Mouse (Mus musculus) lung, embryonic 14.5 days (tissue): Measurements from ENCODE around the gene Arhgef16. TPM values are rescaled to one million over a fixed set of nuclear protein-coding genes. Genes with fewer than 3 reads are reported as not detected.

Experiments used
- ATAC-seq: fragments of 200-750 bp; cut with Nextera tagmentation; 2 replicates; pipeline ENCODE4 v1.8.0; 2017; ENCODE audit warnings: mild to moderate bottlenecking, moderate TSS enrichment, moderate library complexity; ENCODE audit not compliant: insufficient read depth
- DNase-seq: peaks from one replicate; pipeline ENCODE4 v3.0.0-alpha.2; 2015
- H3K27ac ChIP-seq: fragments of 300-500 bp; sonication (generic); 2 replicates; pipeline ENCODE4 v1.5.1; 2014; ENCODE audit warnings: low read depth, mild to moderate bottlenecking, moderate library complexity
- H3K27me3 ChIP-seq: fragments of 300-500 bp; sonication (generic); 2 replicates; pipeline ENCODE4 v1.6.1; 2014; ENCODE audit warnings: low read length, control low read depth; ENCODE audit not compliant: insufficient read depth
- H3K36me3 ChIP-seq: fragments of 300-500 bp; sonication (generic); 2 replicates; pipeline ENCODE4 v1.6.1; 2014; ENCODE audit warnings: control low read depth; ENCODE audit not compliant: insufficient read depth
- H3K4me1 ChIP-seq: fragments of 300-500 bp; sonication (generic); 2 replicates; pipeline ENCODE4 v1.6.1; 2014; ENCODE audit warnings: antibody characterized with exemption, control low read depth; ENCODE audit not compliant: insufficient read depth
- H3K4me2 ChIP-seq: fragments of 300-500 bp; sonication (generic); 2 replicates; pipeline ENCODE4 v1.6.1; 2014; ENCODE audit warnings: mild to moderate bottlenecking
- H3K4me3 ChIP-seq: fragments of 300-500 bp; sonication (generic); 2 replicates; pipeline ENCODE4 v1.5.1; 2014; ENCODE audit warnings: low read depth, low read length
- H3K9ac ChIP-seq: fragments of 300-500 bp; sonication (generic); 2 replicates; pipeline ENCODE4 v1.6.1; 2014
- H3K9me3 ChIP-seq: fragments of 300-500 bp; sonication (generic); 2 replicates; pipeline ENCODE4 v1.6.1; 2016; ENCODE audit warnings: low read depth, low read length, control low read depth
- CTCF ChIP-seq: IDR thresholded peaks from 2 replicates; pipeline ENCODE4 v1.5.1; 2016; ENCODE audit warnings: antibody characterized with exemption, low read depth
- WGBS: fragments of 180-500 bp; shearing (Covaris S2); extraction: QIAGEN DNeasy Blood & Tissue Kit; methylation state at CpG from one replicate; pipeline ENCODE4 v1.1.7; 2014; 5-methylcytosine and 5-hydroxymethylcytosine counted together
- polyA plus RNA-seq: library from polyadenylated mRNA; unstranded; fragments of >200 nt; fragmentation: Nextera tagmentation; extraction: Ambion mirVana; gene quantifications from 2 replicates; pipeline ENCODE4 v1.2.1, GENCODE M21; 2014

Arhgef16 gene
- polyA plus RNA-seq, 1 experiment from 2014 or later, result 16.2 TPM

DNA sequence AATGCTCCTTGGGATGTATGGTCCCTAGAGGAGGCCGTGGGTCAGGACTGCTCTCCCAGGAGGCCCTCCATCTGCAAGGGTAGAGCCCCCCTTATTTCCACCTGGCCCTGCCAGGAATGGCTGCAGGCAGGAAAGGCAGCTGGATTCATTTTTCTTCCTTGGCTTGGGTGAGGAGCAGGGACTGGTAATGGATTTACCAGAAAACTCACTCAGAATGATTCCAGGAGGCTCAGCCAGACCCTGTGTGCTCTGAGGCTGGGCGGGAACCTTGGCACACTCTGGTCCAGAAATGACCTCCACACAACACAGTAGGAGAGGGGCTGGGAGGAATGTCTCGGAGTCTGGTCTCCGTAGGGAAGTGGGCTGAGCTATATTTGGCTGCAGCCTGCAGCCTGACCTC, 69.2 kb downstream of the Arhgef16 start:
- DNase-seq (no peak), ATAC-seq (no peak)
- Histone ChIP-seq H3K4me1 (no peaks in the 10 kb centered on the region), H3K27ac (no peak overlapping the region), H3K9me3 (no peaks in the 10 kb centered on the region), H3K4me3 (no peak overlapping the region), H3K27me3 (no peaks in the 10 kb centered on the region), H3K36me3 (no peaks in the 10 kb centered on the region), H3K9ac (no peak overlapping the region), H3K4me2 (no peak overlapping the region)
- WGBS, result 48% methylated on average over 4 of the region's 4 CpGs
- no peak for TF ChIP-seq CTCF

DNA sequence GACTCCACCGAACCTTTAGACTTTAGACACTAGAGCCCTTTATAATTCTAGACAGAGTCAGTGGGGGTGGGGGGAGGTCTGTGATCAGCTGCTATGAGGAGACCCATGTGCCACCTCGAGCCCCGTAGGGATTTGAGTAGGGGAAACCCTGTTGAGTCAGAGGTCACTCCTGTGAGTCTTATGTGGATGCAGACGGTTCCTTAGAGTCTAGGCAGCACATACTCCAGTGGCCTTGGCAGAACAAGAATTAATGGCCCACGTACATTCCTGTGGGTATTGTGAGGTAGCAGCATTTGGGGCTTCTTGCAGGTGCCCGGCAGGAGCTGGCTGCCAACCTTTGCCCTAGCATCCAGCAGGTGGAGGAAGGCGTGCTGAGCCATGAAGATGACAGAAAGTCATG, 70.1 kb downstream of the Arhgef16 start:
- no peak overlapping the region for H3K9ac ChIP-seq
- H3K4me1 ChIP-seq, result no peaks in the 10 kb centered on the region
- ATAC-seq (no peak), DNase-seq (no peak)
- WGBS, result 68% methylated on average over 7 of the region's 7 CpGs
- no peaks in the 10 kb centered on the region for H3K36me3 ChIP-seq
- H3K4me2 ChIP-seq, result no peak overlapping the region
- TF ChIP-seq CTCF, result no peak
- H3K27ac ChIP-seq, result no peak overlapping the region
- no peaks in the 10 kb centered on the region for H3K9me3 ChIP-seq
- H3K27me3 ChIP-seq, result no peaks in the 10 kb centered on the region
- H3K4me3 ChIP-seq, result no peak overlapping the region

DNA sequence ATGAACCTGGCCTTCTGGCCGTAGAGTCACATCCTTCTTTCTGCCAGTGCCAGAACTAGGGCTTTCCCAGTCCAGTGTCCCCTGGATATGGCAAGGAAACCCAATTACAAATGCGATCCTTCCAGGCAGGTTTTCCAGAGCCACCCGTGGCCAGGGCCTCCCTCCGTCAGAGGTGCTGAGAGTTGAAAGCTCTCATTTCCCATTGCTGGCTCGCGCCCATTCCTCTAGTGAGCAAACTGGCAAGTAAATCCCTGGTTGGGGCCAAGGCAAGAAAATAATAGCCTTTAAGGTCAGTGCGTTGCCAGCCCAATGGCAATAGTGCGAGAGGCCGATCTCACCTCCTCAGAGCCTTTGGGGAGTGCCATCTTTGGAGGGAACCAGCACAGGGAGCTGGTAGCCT, 71.9 kb downstream of the Arhgef16 start:
- DNase-seq (no peak), ATAC-seq (no peak)
- Histone ChIP-seq H3K27ac (no peak overlapping the region), H3K4me2 (no peak overlapping the region), H3K36me3 (no peaks in the 10 kb centered on the region), H3K27me3 (no peaks in the 10 kb centered on the region), H3K9ac (no peak overlapping the region), H3K9me3 (no peaks in the 10 kb centered on the region), H3K4me3 (no peak overlapping the region), H3K4me1 (0 out of 2 replicates have a peak, but pooled peaks cover 3% of the 10 kb centered on the region)
- 90% methylated on average over 9 of the region's 9 CpGs for WGBS
- no peak for TF ChIP-seq CTCF

Other genes starting within 250 kb of the Arhgef16 start
- 0.17 and 0.84 TPM in 2 replicates for gene Trp73, start 161.5 kb downstream of the Arhgef16 start, polyA plus RNA-seq
- 36.2 and 38.0 TPM in 2 replicates for gene Wrap73, start 159.3 kb downstream of the Arhgef16 start, polyA plus RNA-seq
- gene Tprgl, start 141.0 kb downstream of the Arhgef16 start, polyA plus RNA-seq, result 142 and 151 TPM in 2 replicates
- gene Megf6, start 130.9 kb downstream of the Arhgef16 start, polyA plus RNA-seq, result 14.8 and 18.0 TPM in 2 replicates
- not detected in 2 replicates for gene B230104I21Rik, start 34.5 kb upstream of the Arhgef16 start, polyA plus RNA-seq